Mouse (Mus musculus): ENCODE results near the gene Srpk2. TPM values are rescaled to one million over a fixed set of nuclear protein-coding genes. Genes with fewer than 3 reads are reported as not detected.
A peak's percentile ranks its signal among the peaks of the same experiment; 100 is the strongest.

The Srpk2 gene
- polyA plus RNA-seq, 1 experiment from 2014 or later = 112 TPM

DNA sequence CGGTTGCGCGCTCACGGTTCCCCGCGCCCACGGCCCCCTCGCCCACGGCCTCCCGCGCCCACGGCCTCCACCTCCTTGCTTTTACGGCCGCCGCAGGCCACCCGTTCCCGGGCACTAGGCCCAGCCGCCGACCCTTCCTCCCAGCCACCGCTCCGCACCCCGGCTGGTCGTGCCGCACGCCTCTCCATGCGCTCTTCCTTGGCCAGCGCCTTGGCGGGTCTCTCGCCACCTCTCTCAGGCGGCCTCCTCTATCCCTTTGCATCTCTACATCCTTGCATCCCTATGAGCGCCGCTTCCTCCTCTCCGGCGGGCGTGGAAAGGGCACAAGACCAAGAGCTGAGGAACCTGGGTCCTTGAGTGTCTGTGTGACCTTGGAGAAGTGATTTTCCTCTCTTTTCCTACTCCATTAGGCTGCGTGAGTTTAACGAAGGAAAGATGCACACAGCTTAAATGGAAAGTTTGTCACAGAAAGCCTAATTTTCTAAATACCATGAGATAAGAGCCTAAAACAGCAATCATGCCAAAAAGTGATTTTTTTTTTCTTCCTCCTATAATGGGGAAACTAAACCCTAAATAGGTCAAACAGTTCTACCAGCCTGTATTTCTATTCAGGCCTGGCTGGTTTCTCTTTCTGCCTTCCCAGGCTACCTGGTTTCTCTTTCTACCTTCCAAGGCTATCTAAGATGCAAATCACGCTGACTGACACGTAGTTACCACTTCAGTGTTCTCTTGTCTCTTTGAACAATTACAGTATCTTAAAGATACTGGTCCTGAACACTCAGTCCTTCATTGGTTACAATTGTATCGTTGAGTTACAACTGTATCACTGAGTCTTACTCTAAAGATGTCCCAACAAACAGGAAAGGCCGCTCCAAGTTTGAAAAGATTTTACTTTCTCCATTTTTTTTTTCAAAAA is 8.0 kb downstream of the Srpk2 start:
- 9% methylated on average over 29 of the region's 41 CpGs for whole genome bisulfite sequencing
- Histone ChIP-seq H3K27ac (ENCODE audit: low read length) (peak overlapping the region; percentile 92), H3K36me3 (ENCODE audit: control insufficient read depth, insufficient read depth, low read length) (no peaks in the 10 kb centered on the region), H3K4me2 (ENCODE audit: low read length) (peak overlapping the region; percentile 77), H3K9me3 (replicated peaks; ENCODE audit: control insufficient read depth, low read length, poor library complexity, severe bottlenecking) (no peaks in the 10 kb centered on the region), H3K9ac (ENCODE audit: low read depth, low read length) (peak overlapping the region; percentile 90), H3K4me3 (ENCODE audit: low read depth, low read length) (peak overlapping the region; percentile 97), H3K4me1 (ENCODE audit: control insufficient read depth, insufficient read depth, low read length) (peaks cover 4% of the 10 kb centered on the region; the same call in 1 of the 2 replicates), H3K27me3 (ENCODE audit: control insufficient read depth, insufficient read depth, low read depth, low read length) (no peaks in the 10 kb centered on the region)
- ATAC-seq = peak; percentile 77

GRCm38 (mm10) chr5:23675499-23676155 is 8.8 kb downstream of the Srpk2 start:
- Histone ChIP-seq H3K9me3 (replicated peaks; ENCODE audit: control insufficient read depth, low read length, poor library complexity, severe bottlenecking) (no peaks in the 10 kb centered on the region), H3K4me3 (ENCODE audit: low read depth, low read length) (peak overlapping the region; percentile 97), H3K4me1 (ENCODE audit: control insufficient read depth, insufficient read depth, low read length) (peaks cover 4% of the 10 kb centered on the region; the same call in 1 of the 2 replicates), H3K9ac (ENCODE audit: low read depth, low read length) (peak overlapping the region; percentile 90), H3K27me3 (ENCODE audit: control insufficient read depth, insufficient read depth, low read depth, low read length) (no peaks in the 10 kb centered on the region), H3K36me3 (ENCODE audit: control insufficient read depth, insufficient read depth, low read length) (no peaks in the 10 kb centered on the region), H3K4me2 (ENCODE audit: low read length) (peak overlapping the region; percentile 77), H3K27ac (ENCODE audit: low read length) (peak overlapping the region; percentile 92)
- WGBS = 0% methylated on average over 63 of the region's 95 CpGs
- ATAC-seq = peak; percentile 91

GRCm38 (mm10) chr5:23674829-23675498 is 9.5 kb downstream of the Srpk2 start:
- WGBS = 0% methylated on average over 40 of the region's 61 CpGs
- H3K4me1 ChIP-seq (ENCODE audit: control insufficient read depth, insufficient read depth, low read length) = peaks cover 4% of the 10 kb centered on the region; the same call in 1 of the 2 replicates
- peak overlapping the region; percentile 90 for H3K9ac ChIP-seq (ENCODE audit: low read depth, low read length)
- ATAC-seq = peak; percentile 79
- H3K4me3 ChIP-seq (ENCODE audit: low read depth, low read length) = peak overlapping the region; percentile 97
- no peaks in the 10 kb centered on the region for H3K9me3 ChIP-seq (replicated peaks; ENCODE audit: control insufficient read depth, low read length, poor library complexity, severe bottlenecking)
- H3K27ac ChIP-seq (ENCODE audit: low read length) = peak overlapping the region; percentile 92
- no peaks in the 10 kb centered on the region for H3K27me3 ChIP-seq (ENCODE audit: control insufficient read depth, insufficient read depth, low read depth, low read length)
- H3K4me2 ChIP-seq (ENCODE audit: low read length) = peak overlapping the region; percentile 77
- H3K36me3 ChIP-seq (ENCODE audit: control insufficient read depth, insufficient read depth, low read length) = no peaks in the 10 kb centered on the region

DNA sequence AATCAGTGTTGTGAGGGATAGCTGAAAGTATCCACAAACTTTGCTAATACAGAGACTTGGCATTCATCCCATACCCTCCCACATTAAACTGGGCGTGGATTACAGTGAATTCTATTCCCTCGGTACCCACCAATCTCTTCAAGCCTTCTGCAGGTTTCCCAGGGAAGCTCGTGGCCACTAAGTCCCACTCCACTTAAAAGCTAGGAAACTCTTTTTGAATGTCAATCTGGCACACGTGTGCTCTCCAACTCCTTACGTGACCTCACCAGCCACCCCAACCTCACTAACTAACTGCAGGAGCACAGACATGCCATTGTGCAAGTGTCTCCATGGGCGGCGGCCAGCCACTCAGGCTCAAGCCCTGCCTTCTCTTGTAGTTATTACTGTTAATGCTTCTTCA is 12.3 kb downstream of the Srpk2 start:
- Histone ChIP-seq H3K4me1 (ENCODE audit: control insufficient read depth, insufficient read depth, low read length) (peaks cover 4% of the 10 kb centered on the region; the same call in 1 of the 2 replicates), H3K36me3 (ENCODE audit: control insufficient read depth, insufficient read depth, low read length) (no peaks in the 10 kb centered on the region), H3K9ac (ENCODE audit: low read depth, low read length) (no peak overlapping the region), H3K27ac (ENCODE audit: low read length) (no peak overlapping the region), H3K9me3 (replicated peaks; ENCODE audit: control insufficient read depth, low read length, poor library complexity, severe bottlenecking) (no peaks in the 10 kb centered on the region), H3K27me3 (ENCODE audit: control insufficient read depth, insufficient read depth, low read depth, low read length) (no peaks in the 10 kb centered on the region), H3K4me2 (ENCODE audit: low read length) (no peak overlapping the region), H3K4me3 (ENCODE audit: low read depth, low read length) (no peak overlapping the region)
- ATAC-seq = no peak
- 67% methylated on average over 7 of the region's 7 CpGs for WGBS

DNA sequence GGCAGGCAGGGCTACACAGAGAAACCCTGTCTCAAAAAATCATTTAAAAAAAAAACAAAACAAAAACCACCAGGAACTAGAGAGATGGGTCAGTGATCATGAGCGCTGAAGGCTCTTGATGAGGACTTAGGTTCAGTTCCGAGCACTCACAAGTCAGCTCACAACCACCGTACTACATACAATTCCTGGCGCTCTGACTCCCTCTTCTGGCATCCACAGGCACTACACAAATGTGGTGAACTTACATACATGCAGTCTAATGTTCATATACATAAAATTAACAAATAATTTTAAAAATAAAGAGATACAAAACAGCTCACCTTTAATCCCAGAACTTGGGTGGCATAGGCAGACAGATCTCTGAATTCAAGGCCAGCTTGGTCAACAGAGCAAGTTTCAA is 13.5 kb downstream of the Srpk2 start:
- H3K9ac ChIP-seq (ENCODE audit: low read depth, low read length) = no peak overlapping the region
- no peak overlapping the region for H3K4me3 ChIP-seq (ENCODE audit: low read depth, low read length)
- no peaks in the 10 kb centered on the region for H3K36me3 ChIP-seq (ENCODE audit: control insufficient read depth, insufficient read depth, low read length)
- peaks cover 4% of the 10 kb centered on the region; the same call in 1 of the 2 replicates for H3K4me1 ChIP-seq (ENCODE audit: control insufficient read depth, insufficient read depth, low read length)
- no peaks in the 10 kb centered on the region for H3K27me3 ChIP-seq (ENCODE audit: control insufficient read depth, insufficient read depth, low read depth, low read length)
- H3K4me2 ChIP-seq (ENCODE audit: low read length) = no peak overlapping the region
- H3K27ac ChIP-seq (ENCODE audit: low read length) = no peak overlapping the region
- no peaks in the 10 kb centered on the region for H3K9me3 ChIP-seq (replicated peaks; ENCODE audit: control insufficient read depth, low read length, poor library complexity, severe bottlenecking)
- no peak for ATAC-seq
- WGBS = 92% methylated on average over 4 of the region's 4 CpGs

- no peak overlapping the region for H3K9ac ChIP-seq (ENCODE audit: low read depth, low read length)
- no peak for ATAC-seq
- H3K4me3 ChIP-seq (ENCODE audit: low read depth, low read length) = no peak overlapping the region
Measured at GRCm38 (mm10) chr5:23665906-23666305, 18.5 kb downstream of the Srpk2 start.

GRCm38 (mm10) chr5:23661191-23661590 is 23.2 kb downstream of the Srpk2 start:
- H3K27ac ChIP-seq (ENCODE audit: low read length) = no peak overlapping the region
- no peaks in the 10 kb centered on the region for H3K9me3 ChIP-seq (replicated peaks; ENCODE audit: control insufficient read depth, low read length, poor library complexity, severe bottlenecking)
- ATAC-seq = no peak
- 96% methylated on average over 2 of the region's 2 CpGs for WGBS
- no peak overlapping the region for H3K4me2 ChIP-seq (ENCODE audit: low read length)
- no peaks in the 10 kb centered on the region for H3K36me3 ChIP-seq (ENCODE audit: control insufficient read depth, insufficient read depth, low read length)
- H3K27me3 ChIP-seq (ENCODE audit: control insufficient read depth, insufficient read depth, low read depth, low read length) = no peaks in the 10 kb centered on the region
- H3K4me1 ChIP-seq (ENCODE audit: control insufficient read depth, insufficient read depth, low read length) = no peaks in the 10 kb centered on the region
- no peak overlapping the region for H3K4me3 ChIP-seq (ENCODE audit: low read depth, low read length)
- H3K9ac ChIP-seq (ENCODE audit: low read depth, low read length) = no peak overlapping the region

More at GRCm38 (mm10) chr5:23665906-23666305, 18.5 kb downstream of the Srpk2 start:
- Histone ChIP-seq H3K27ac (ENCODE audit: low read length) (no peak overlapping the region), H3K4me1 (ENCODE audit: control insufficient read depth, insufficient read depth, low read length) (no peaks in the 10 kb centered on the region), H3K27me3 (ENCODE audit: control insufficient read depth, insufficient read depth, low read depth, low read length) (no peaks in the 10 kb centered on the region), H3K9me3 (replicated peaks; ENCODE audit: control insufficient read depth, low read length, poor library complexity, severe bottlenecking) (no peaks in the 10 kb centered on the region), H3K4me2 (ENCODE audit: low read length) (no peak overlapping the region), H3K36me3 (ENCODE audit: control insufficient read depth, insufficient read depth, low read length) (no peaks in the 10 kb centered on the region)

DNA sequence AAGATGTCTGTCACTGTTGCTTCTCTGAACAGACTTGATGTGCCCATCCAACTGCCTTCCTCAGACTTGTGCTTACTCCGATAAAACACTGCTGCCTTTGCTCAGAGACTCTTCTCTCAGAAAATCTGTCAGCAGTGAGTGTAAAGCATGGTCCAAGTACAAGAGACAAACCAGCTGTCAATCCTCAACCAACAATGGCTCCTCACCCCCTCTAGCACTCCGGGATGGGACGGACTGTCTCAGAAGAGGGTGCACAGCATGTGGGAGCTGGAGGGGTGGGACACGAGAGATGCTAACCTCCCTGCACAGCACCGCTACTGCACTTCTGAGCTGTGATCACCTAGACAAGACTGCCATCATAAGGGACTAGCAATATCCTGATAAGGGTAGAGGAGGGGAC is 26.4 kb downstream of the Srpk2 start:
- H3K27me3 ChIP-seq (ENCODE audit: control insufficient read depth, insufficient read depth, low read depth, low read length) = no peaks in the 10 kb centered on the region
- 69% methylated on average over 5 of the region's 5 CpGs for WGBS
- no peak overlapping the region for H3K4me2 ChIP-seq (ENCODE audit: low read length)
- no peak overlapping the region for H3K4me3 ChIP-seq (ENCODE audit: low read depth, low read length)
- ATAC-seq = no peak
- no peaks in the 10 kb centered on the region; the same call in 1 of the 2 replicates for H3K9me3 ChIP-seq (replicated peaks; ENCODE audit: control insufficient read depth, low read length, poor library complexity, severe bottlenecking)
- no peaks in the 10 kb centered on the region for H3K4me1 ChIP-seq (ENCODE audit: control insufficient read depth, insufficient read depth, low read length)
- H3K27ac ChIP-seq (ENCODE audit: low read length) = no peak overlapping the region
- H3K9ac ChIP-seq (ENCODE audit: low read depth, low read length) = no peak overlapping the region
- H3K36me3 ChIP-seq (ENCODE audit: control insufficient read depth, insufficient read depth, low read length) = no peaks in the 10 kb centered on the region

Data from midbrain, embryonic 16.5 days (tissue).